16 mouse cellular contexts compared by ENCODE assay signal in the genomic region with DNA sequence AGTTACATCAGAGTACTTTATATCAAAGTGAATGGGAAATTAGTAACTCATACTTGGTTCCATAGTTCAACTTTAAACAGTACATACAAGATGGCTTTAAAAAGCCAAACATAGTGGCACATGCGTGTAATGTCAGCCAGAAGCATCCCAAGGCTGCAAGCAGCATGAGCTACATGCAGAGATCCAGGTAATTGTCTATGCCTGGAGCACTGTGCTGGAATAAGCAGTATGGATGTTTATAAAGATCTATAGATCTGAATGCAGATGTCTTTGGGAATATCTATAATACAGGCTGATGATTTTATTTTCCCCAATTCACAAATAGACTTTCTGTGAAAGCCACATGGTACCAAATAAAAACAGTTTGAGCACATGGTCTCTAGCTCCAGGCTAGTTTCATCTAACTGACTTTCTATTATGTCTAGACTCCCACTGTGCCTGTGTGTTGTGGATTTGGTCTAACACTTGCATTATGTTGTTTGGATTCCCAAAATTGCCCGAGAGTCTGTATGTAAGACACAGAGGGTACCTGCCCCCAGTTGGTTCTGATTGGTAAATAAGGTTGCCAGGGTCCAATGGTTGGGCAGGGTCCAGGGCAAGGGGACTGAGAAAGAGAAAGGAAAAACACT.
"Had no signal": no experiment of that assay in that cellular context is flagged by ENCODE, and none has a peak within 500 bp of the region (broad histone marks: within the 10 kb centered on the region; RNA-seq: fewer than 3 reads in every experiment).

No protein-coding gene starts in this region.

- H3K4me1 ChIP-seq: liver, embryonic 13.5 days; midbrain, embryonic 15.5 days had no signal

- H3K4me2 ChIP-seq: liver, embryonic 13.5 days; midbrain, embryonic 15.5 days had no signal

- ATAC-seq: intestine, embryonic 16.5 days; midbrain, embryonic 15.5 days had no signal

- H3K9ac ChIP-seq: liver, embryonic 13.5 days; midbrain, embryonic 15.5 days had no signal

- H3K27ac ChIP-seq: liver, embryonic 13.5 days; macrophage; midbrain, embryonic 15.5 days had no signal

- H3K36me3 ChIP-seq: liver, embryonic 13.5 days; midbrain, embryonic 15.5 days had no signal

- H3K27me3 ChIP-seq: liver, embryonic 13.5 days; midbrain, embryonic 15.5 days had no signal

- H3K4me3 ChIP-seq: liver, embryonic 13.5 days; midbrain, embryonic 15.5 days; myocyte had no signal

- H3K9me3 ChIP-seq: liver, embryonic 13.5 days; midbrain, embryonic 15.5 days had no signal

- DNase-seq: kidney, adult 18-20 months; kidney, adult 9 months; kidney, postnatal 14 days; kidney, postnatal 4 days; liver, embryonic 13.5 days; lung, adult 2 months; lung, postnatal 14 days; right cerebral cortex, adult 18-20 months; right cerebral cortex, postnatal 14 days; right cerebral cortex, postnatal 4 days; thymus, adult 18-20 months; thymus, postnatal 36 days had no signal
